Mouse (Mus musculus) kidney, postnatal 4 days (tissue): ENCODE data around the gene A630073D07Rik.
"Not testable (repeated sequence)": the region's sequence is repeated elsewhere in the genome, so short reads cannot be mapped to it uniquely, and the experiment has no call there.

Experiments used
- DNase-seq, 2 experiments: peaks; one replicate each; pipeline ENCODE4 v3.0.0; 2021; ENCODE audit warnings: mixed read lengths in 2 of 2

The A630073D07Rik gene

GRCm38 (mm10) chr6:132651426-132651825, at the start of gene A630073D07Rik:
Gene A630073D07Rik, minus strand, starts transcription at chr6:132651526.
- DNase-seq, result no peak

- no peak for DNase-seq
Measured at GRCm38 (mm10) chr6:132700907-132701306, 49.6 kb upstream of the A630073D07Rik start, which contains the start of gene Tas2r121. Gene Tas2r121, minus strand, starts transcription at chr6:132701007.

GRCm38 (mm10) chr6:132691596-132691995, 40.3 kb upstream of the A630073D07Rik start:
- not testable (repeated sequence) for DNase-seq

GRCm38 (mm10) chr6:132656653-132657052, 5.3 kb upstream of the A630073D07Rik start, which contains the start of gene Tas2r120:
Gene Tas2r120, plus strand, starts transcription at chr6:132656953.
- DNase-seq, result no peak

GRCm38 (mm10) chr6:132649399-132649798, 1.9 kb downstream of the A630073D07Rik start:
- no peak for DNase-seq

GRCm38 (mm10) chr6:132595613-132596012, 55.7 kb downstream of the A630073D07Rik start, which contains the start of gene Prp2:
Gene Prp2, plus strand, starts transcription at chr6:132595913.
- DNase-seq, result not testable (repeated sequence)
